Mouse (Mus musculus) embryonic facial prominence, embryonic 15.5 days (tissue): ENCODE measurements around the gene Prmt1. TPM values are rescaled to one million over a fixed set of nuclear protein-coding genes. Genes with fewer than 3 reads are reported as not detected.

ENCODE experiments used
- ATAC-seq: fragments of 200-750 bp; cut with Nextera tagmentation; 2 replicates; pipeline ENCODE4 v1.8.0; 2017; ENCODE audit warnings: low read depth, moderate TSS enrichment; ENCODE audit not compliant: insufficient number of reproducible peaks, low FRiP score, low TSS enrichment
- H3K27ac ChIP-seq: fragments of 300-500 bp; sonication (generic); replicated peaks from 2 replicates; pipeline ENCODE4 v1.5.1; 2015; ENCODE audit warnings: mild to moderate bottlenecking, inconsistent platforms
- H3K27me3 ChIP-seq: fragments of 300-500 bp; sonication (generic); 2 replicates; pipeline ENCODE4 v1.6.1; 2015; ENCODE audit warnings: inconsistent platforms
- H3K36me3 ChIP-seq: fragments of 300-500 bp; sonication (generic); 2 replicates; pipeline ENCODE4 v1.6.1; 2015; ENCODE audit warnings: mild to moderate bottlenecking, inconsistent platforms
- H3K4me1 ChIP-seq: fragments of 300-500 bp; sonication (generic); 2 replicates; pipeline ENCODE4 v1.6.1; 2015; ENCODE audit warnings: inconsistent platforms
- H3K4me2 ChIP-seq: fragments of 300-500 bp; sonication (generic); replicated peaks from 2 replicates; pipeline ENCODE4 v1.6.1; 2015; ENCODE audit warnings: mild to moderate bottlenecking, inconsistent platforms
- H3K4me3 ChIP-seq: fragments of 300-500 bp; sonication (generic); replicated peaks from 2 replicates; pipeline ENCODE4 v1.5.1; 2015; ENCODE audit warnings: mild to moderate bottlenecking, inconsistent platforms
- H3K9ac ChIP-seq: fragments of 300-500 bp; sonication (generic); 2 replicates; pipeline ENCODE4 v1.6.1; 2015; ENCODE audit warnings: inconsistent platforms
- H3K9me3 ChIP-seq: fragments of 300-500 bp; sonication (generic); replicated peaks from 2 replicates; pipeline ENCODE4 v1.6.1; 2016; ENCODE audit warnings: inconsistent platforms
- WGBS: fragments of 180-500 bp; shearing (Covaris S2); methylation state at CpG from one replicate; pipeline ENCODE4 v1.1.7; 2015; 5-methylcytosine and 5-hydroxymethylcytosine counted together
- polyA plus RNA-seq: library from polyadenylated mRNA; unstranded; fragments of >200 nt; fragmentation: Nextera tagmentation; extraction: Ambion mirVana; gene quantifications from 2 replicates; pipeline ENCODE4 v1.2.1, GENCODE M21; 2015

Prmt1 gene
- polyA plus RNA-seq, 1 experiment from 2014 or later, result 479 TPM

DNA sequence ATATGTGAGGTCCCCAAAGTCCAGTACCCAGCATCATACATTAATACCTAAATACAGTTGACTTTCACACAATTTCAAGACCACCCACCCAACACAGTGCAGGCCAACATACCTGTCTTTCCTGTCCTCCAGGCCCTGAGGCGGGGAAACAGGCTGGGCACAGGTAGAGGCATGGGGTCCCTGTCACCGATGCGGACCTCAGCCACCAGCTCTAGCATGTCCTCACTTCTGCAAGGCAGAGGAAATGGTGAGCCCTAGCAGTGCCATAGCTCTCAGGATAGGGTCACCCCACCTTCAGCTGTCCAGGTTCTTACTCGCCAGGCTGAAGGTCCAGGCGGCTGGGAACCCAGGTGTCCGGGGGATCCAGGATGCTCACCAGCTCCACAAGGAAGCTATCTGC, 25.6 kb upstream of the Prmt1 start:
- WGBS, result 94% methylated on average over 6 of the region's 6 CpGs
- H3K27me3 ChIP-seq, result no peaks in the 10 kb centered on the region
- no peak overlapping the region for H3K4me2 ChIP-seq
- no peak overlapping the region for H3K27ac ChIP-seq
- H3K4me3 ChIP-seq, result no peak overlapping the region
- H3K4me1 ChIP-seq, result peaks cover 21% of the 10 kb centered on the region
- ATAC-seq, result no peak
- H3K9me3 ChIP-seq, result no peaks in the 10 kb centered on the region
- H3K9ac ChIP-seq, result no peak overlapping the region
- H3K36me3 ChIP-seq, result peaks cover 65% of the 10 kb centered on the region

DNA sequence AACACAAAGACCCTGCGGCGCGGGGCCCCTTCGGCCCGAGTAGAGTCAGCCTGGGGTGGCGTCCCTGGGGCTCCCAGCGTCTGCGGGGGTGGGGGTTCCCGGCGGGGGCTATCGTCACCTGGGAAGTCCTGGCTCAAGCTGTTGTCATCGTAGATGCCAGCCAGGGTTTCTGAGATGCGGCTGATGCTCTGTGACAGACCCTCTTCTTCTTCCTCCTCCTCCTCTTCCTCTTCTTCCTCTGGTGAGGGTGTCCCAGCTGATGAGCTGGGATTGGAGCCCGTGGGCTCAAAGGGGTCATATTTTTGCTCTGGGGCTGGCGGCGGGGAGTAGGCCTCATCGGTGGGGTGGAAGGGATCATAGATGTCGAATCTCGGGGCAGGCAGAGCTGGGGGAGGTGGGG, 22.0 kb upstream of the Prmt1 start:
- no peak for ATAC-seq
- no peaks in the 10 kb centered on the region for H3K27me3 ChIP-seq
- no peak overlapping the region for H3K4me2 ChIP-seq
- no peak overlapping the region for H3K27ac ChIP-seq
- H3K4me3 ChIP-seq, result no peak overlapping the region
- 91% methylated on average over 19 of the region's 19 CpGs for WGBS
- no peaks in the 10 kb centered on the region for H3K9me3 ChIP-seq
- H3K36me3 ChIP-seq, result peaks cover 96% of the 10 kb centered on the region
- H3K4me1 ChIP-seq, result 0 out of 2 replicates have a peak, but pooled peaks cover under 1% of the 10 kb centered on the region
- H3K9ac ChIP-seq, result no peak overlapping the region

DNA sequence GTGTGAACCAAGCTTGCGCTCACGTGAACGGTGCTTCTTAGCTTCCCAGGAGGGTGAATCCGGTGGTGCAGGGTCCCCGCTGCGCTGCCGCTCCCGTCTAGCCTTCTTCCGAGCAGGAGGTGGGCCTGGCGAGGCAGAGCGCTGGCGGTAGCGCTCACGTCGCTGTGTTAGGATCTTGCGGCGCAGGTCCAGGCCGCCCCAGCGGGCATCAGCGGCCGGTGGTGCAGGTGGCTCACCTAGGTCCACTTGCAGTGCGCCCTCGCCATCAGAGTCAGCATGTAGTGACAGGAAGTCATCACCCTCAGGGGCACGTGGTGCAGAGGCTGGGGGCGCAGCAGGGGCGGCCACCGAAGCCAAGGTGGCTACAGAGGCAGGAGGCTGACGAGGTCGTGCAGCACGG, 21.5 kb upstream of the Prmt1 start:
- 94% methylated on average over 30 of the region's 30 CpGs for WGBS

DNA sequence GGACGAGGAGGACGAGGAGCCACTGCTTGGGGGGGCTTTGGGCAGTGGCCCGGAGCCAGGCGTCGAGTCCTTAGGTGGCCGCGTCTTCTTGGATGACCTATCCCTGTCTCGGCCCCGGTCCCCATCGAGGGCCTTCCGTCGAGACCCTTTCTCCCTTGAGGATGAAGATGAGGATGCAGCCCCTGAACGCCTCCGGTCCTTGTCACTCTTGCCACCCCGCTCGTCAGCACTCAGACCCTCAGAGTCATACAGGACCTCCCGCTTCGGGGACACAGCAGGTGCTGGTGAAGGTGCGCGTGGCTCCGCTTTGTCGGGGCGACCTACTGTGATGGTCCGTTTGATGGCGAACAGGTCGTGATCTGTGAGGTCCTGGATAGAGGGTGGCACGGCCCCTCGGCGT, 20.8 kb upstream of the Prmt1 start:
- Histone ChIP-seq H3K9ac (no peak overlapping the region), H3K4me1 (no peaks in the 10 kb centered on the region), H3K36me3 (peaks cover 97% of the 10 kb centered on the region), H3K27ac (no peak overlapping the region), H3K27me3 (no peaks in the 10 kb centered on the region), H3K4me2 (no peak overlapping the region), H3K9me3 (no peaks in the 10 kb centered on the region), H3K4me3 (no peak overlapping the region)
- WGBS, result 94% methylated on average over 29 of the region's 29 CpGs
- no peak for ATAC-seq

More for the DNA sequence above, 21.5 kb upstream of the Prmt1 start:
- no peak overlapping the region for H3K4me2 ChIP-seq
- H3K4me1 ChIP-seq, result no peaks in the 10 kb centered on the region
- no peak for ATAC-seq
- no peaks in the 10 kb centered on the region for H3K9me3 ChIP-seq
- H3K27ac ChIP-seq, result no peak overlapping the region
- H3K36me3 ChIP-seq, result peaks cover 97% of the 10 kb centered on the region
- H3K27me3 ChIP-seq, result no peaks in the 10 kb centered on the region
- no peak overlapping the region for H3K9ac ChIP-seq
- no peak overlapping the region for H3K4me3 ChIP-seq

DNA sequence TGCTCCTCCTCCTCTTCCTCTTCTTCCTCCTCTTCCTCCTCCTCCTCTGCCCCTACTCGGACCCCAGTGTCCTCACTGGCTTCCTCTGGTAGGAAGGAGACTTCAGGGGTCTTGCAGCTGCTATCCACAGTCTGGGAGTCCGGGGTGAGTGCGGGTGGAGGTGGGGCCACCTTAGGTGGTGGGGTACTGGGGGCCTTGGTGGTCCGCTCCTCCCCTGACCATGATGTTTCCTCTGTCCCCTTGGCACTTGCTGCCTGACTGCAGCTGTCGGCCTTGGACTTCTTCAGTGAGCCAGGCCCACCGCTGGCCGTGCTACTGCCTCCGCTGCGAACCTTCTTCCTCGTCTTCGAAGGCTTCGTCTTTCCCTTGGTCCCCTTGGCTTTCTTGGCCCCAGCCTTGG, 20.1 kb upstream of the Prmt1 start:
- no peak for ATAC-seq
- Histone ChIP-seq H3K4me3 (no peak overlapping the region), H3K27ac (no peak overlapping the region), H3K4me1 (peaks cover under 1% of the 10 kb centered on the region; the same call in 1 of the 2 replicates), H3K9me3 (no peaks in the 10 kb centered on the region), H3K27me3 (no peaks in the 10 kb centered on the region), H3K36me3 (peaks cover 97% of the 10 kb centered on the region), H3K4me2 (no peak overlapping the region), H3K9ac (no peak overlapping the region)
- 93% methylated on average over 12 of the region's 12 CpGs for WGBS

DNA sequence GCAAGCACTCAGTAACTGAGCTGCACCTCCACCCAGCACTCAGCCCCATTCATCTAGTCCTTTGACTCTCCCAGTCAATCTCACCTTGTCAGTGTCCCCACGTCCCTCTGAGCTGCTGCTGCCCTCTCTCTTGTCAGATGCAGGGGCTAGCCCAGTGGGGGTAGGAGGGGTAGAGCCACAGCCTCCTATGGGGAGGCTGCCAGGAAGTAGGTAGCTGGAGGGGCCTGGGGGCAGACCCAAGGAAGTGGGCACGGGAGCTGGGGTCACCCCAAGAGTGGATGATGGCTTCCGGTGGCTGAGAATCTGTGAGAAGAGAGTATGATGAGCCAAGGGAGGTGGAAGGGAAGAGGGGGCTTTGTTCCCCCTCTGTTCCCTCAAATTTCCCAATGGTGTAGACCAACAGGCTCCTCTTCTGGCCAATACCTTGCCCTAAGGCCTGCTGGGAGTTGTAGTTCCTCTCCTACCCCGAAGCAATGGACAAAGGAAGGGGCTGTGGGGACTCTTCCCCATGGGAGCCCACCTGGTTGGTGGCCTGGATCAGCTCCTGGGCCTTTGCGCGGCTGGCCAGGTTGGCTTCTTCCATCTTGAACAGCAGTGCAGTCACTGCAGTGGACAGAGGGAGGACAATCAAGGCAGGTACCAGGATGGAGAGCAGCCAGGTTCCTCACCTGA, 19.1 kb upstream of the Prmt1 start:
- H3K9me3 ChIP-seq, result no peaks in the 10 kb centered on the region
- H3K4me3 ChIP-seq, result no peak overlapping the region
- H3K27me3 ChIP-seq, result no peaks in the 10 kb centered on the region
- H3K4me1 ChIP-seq, result peaks cover 10% of the 10 kb centered on the region
- no peak overlapping the region for H3K4me2 ChIP-seq
- WGBS, result 89% methylated on average over 6 of the region's 6 CpGs
- H3K27ac ChIP-seq, result no peak overlapping the region
- peaks cover 98% of the 10 kb centered on the region for H3K36me3 ChIP-seq
- no peak for ATAC-seq
- H3K9ac ChIP-seq, result no peak overlapping the region

DNA sequence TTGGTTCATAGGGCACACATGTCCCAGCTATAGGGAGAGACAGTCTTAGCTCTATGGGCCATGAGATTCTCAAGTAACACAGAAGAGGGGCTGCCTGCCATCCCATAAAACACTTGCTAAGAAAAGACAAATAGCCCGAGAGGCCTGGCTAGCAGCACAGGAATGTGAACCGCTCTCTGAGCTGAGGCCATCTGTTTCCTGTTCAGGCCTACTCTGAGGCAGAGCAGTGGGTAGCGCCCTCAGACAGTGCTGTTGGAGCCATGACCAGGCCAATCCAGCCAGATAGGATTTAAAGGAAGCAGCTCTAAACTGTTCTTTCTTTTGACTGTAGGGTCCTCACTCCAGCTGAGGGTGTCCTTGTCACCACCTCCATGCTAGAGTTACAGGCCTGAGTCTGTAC, 18.2 kb upstream of the Prmt1 start:
- Histone ChIP-seq H3K9me3 (no peaks in the 10 kb centered on the region), H3K4me2 (no peak overlapping the region), H3K27ac (no peak overlapping the region), H3K4me3 (no peak overlapping the region), H3K9ac (no peak overlapping the region), H3K36me3 (peaks cover 98% of the 10 kb centered on the region), H3K4me1 (peaks cover 18% of the 10 kb centered on the region), H3K27me3 (no peaks in the 10 kb centered on the region)
- ATAC-seq, result no peak
- 51% methylated on average over 3 of the region's 3 CpGs for WGBS

DNA sequence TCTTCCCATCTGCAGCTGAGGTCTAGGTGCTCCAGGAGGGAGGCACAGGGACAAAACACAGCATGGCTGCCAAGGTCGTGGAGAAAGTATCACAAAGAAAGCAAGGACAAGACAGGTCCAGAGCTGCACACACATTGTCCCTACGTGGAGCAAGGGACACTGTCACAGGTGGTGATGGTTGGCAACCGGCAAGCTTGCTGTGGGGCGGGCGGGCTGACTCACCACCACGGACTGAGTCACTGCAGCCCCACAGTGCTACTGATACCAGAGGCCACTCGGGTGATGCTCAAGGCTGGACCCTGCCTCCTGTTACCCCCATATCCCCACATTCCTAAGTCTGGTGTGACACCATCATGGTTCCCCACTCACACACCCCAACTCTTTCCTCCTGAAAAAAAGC, 16.1 kb upstream of the Prmt1 start:
- no peaks in the 10 kb centered on the region for H3K27me3 ChIP-seq
- no peak overlapping the region for H3K9ac ChIP-seq
- 78% methylated on average over 7 of the region's 7 CpGs for WGBS
- peaks cover 30% of the 10 kb centered on the region for H3K4me1 ChIP-seq
- H3K27ac ChIP-seq, result no peak overlapping the region
- ATAC-seq, result no peak
- H3K9me3 ChIP-seq, result no peaks in the 10 kb centered on the region
- H3K4me3 ChIP-seq, result no peak overlapping the region
- H3K4me2 ChIP-seq, result no peak overlapping the region
- peaks cover 79% of the 10 kb centered on the region for H3K36me3 ChIP-seq

DNA sequence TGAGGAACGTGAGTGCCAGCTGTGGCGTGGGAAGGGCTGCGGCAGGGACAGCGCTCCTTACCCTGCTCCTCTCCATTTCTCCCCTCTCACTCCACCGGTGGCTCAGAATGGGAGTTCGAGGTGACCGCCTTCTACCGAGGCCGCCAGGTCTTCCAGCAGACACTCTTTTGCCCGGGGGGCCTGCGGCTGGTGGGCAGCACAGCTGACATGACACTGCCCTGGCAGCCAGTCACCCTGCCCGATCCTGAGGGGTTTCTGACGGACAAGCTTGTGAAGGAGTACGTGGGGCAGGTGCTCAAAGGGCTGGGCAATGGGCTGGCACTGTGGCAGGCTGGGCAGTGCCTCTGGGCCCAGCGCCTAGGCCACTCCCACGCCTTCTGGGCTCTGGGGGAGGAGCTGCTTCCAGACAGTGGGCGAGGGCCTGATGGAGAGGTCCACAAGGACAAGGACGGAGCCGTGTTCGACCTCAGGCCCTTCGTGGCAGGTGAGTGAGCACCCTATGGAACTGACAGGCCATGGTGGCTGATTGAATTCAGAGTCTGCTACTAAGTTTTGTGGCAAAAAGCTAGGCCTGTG, 14.3 kb upstream of the Prmt1 start:
- ATAC-seq, result no peak
- no peak overlapping the region for H3K4me3 ChIP-seq
- H3K27ac ChIP-seq, result peak overlapping the region; percentile 34; the same call in 1 of the 2 replicates
- 84% methylated on average over 21 of the region's 21 CpGs for WGBS
- peaks cover 42% of the 10 kb centered on the region for H3K4me1 ChIP-seq
- H3K36me3 ChIP-seq, result peaks cover 61% of the 10 kb centered on the region
- H3K9ac ChIP-seq, result no peak overlapping the region
- no peaks in the 10 kb centered on the region for H3K27me3 ChIP-seq
- H3K4me2 ChIP-seq, result no peak overlapping the region
- H3K9me3 ChIP-seq, result no peaks in the 10 kb centered on the region

DNA sequence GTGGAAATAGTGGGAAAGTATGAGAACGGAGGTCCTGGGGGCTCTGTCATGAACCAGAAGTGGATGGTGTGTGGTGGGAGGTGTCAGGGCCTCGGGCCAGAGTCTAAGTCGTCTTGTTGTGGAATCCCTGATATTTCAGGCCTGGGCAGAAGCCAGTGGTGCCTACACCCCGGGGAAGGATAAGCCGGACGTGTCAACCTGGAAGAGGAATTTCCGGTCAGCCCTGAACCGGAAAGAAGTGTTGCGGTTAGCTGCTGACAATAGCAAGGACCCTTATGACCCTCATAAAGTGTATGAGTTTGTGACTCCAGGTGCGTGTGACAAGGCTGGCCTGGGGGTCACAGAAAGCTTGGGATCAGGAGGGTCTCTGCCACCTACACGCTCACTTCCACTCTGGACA, 13.4 kb upstream of the Prmt1 start:
- Histone ChIP-seq H3K4me1 (peaks cover 43% of the 10 kb centered on the region), H3K4me2 (0 out of 2 replicates have a peak overlapping the region, but pooled peaks have one; percentile 77), H3K9ac (no peak overlapping the region), H3K36me3 (peaks cover 62% of the 10 kb centered on the region), H3K27me3 (no peaks in the 10 kb centered on the region), H3K4me3 (no peak overlapping the region), H3K27ac (0 out of 2 replicates have a peak overlapping the region, but pooled peaks have one; percentile 4), H3K9me3 (no peaks in the 10 kb centered on the region)
- WGBS, result 71% methylated on average over 11 of the region's 11 CpGs
- no peak for ATAC-seq

DNA sequence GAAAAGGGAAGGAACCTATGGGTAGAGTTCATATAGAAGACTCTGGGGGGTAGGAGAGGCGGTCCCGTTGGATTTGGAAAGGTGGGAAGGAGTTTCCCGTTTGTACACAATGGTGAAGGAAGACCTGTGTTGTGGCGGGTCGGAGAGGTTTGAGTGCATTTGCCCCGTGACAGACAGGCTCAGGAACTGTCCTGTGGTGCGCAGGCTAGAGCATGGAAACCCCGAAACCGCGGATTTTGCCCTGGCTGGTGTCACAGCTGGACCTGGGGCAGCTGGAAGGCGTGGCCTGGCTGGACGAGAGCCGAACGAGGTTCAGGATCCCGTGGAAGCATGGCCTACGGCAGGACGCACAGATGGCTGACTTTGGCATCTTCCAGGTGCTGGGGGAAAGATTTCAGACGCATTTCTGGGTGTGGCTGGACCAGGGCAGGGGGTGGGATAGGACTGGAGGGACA, 12.2 kb upstream of the Prmt1 start, which contains the start of gene Bcl2l12:
Gene Bcl2l12, minus strand, starts transcription at position 212 of the 455 bp plus-strand sequence.
- under 1% methylated on average over 18 of the region's 18 CpGs for WGBS
- Histone ChIP-seq H3K4me3 (peak within 1 kb of the TSS; percentile 77), H3K9me3 (no peaks in the 10 kb centered on the region), H3K4me1 (peaks cover 43% of the 10 kb centered on the region), H3K36me3 (peaks cover 62% of the 10 kb centered on the region), H3K4me2 (peak within 1 kb of the TSS; percentile 77), H3K27me3 (no peaks in the 10 kb centered on the region), H3K9ac (peak within 1 kb of the TSS; percentile 80), H3K27ac (peak within 1 kb of the TSS; percentile 94)
- no peak for ATAC-seq
